Mouse (Mus musculus) CH12.LX (cell line): Measurements from ENCODE around the gene Ppfibp2.

Experiments used
- CTCF ChIP-seq, 2 experiments: IDR thresholded peaks in 1 of 2; conservative IDR thresholded peaks in 1 of 2; 2 replicates each; pipeline ENCODE4 v1.5.1; 2011 to 2012; ENCODE audit warnings: low read depth in 2 of 2, low read length in 2 of 2, improper control_type of control experiment in 1 of 2, inconsistent platforms in 1 of 2, mild to moderate bottlenecking in 1 of 2, moderate library complexity in 1 of 2
- EP300 ChIP-seq: IDR thresholded peaks from 2 replicates; pipeline ENCODE4 v1.6.1; 2011; ENCODE audit warnings: low read length, improper control_type of control experiment
- MXI1 ChIP-seq: IDR thresholded peaks from 2 replicates; pipeline ENCODE4 v1.6.1; 2011; ENCODE audit warnings: mild to moderate bottlenecking, low read depth, low read length, improper control_type of control experiment

- no peak for TF ChIP-seq EP300
- no peak for TF ChIP-seq CTCF (conservative IDR thresholded peaks at IDR 0.05 in 1 of 2, IDR thresholded peaks at IDR 0.05 in 1 of 2; ENCODE audit: low read depth in 2 of 2, low read length in 2 of 2)
- no peak for TF ChIP-seq MXI1
These were observed 43.0 kb downstream of the Ppfibp2 start for GRCm38 (mm10) chr7:107638026-107638425.
